Mouse (Mus musculus) midbrain, embryonic 12.5 days (tissue): ENCODE measurements around the gene Slc25a41. TPM values are rescaled to one million over a fixed set of nuclear protein-coding genes. Genes with fewer than 3 reads are reported as not detected.
"Not testable (repeated sequence)": the region's sequence is repeated elsewhere in the genome, so short reads cannot be mapped to it uniquely, and the experiment has no call there.

Experiments used
- ATAC-seq: fragments of 200-750 bp; cut with Nextera tagmentation; 2 replicates; pipeline ENCODE4 v1.8.0; 2017; ENCODE audit warnings: low read depth, moderate TSS enrichment, moderate library complexity; ENCODE audit not compliant: low FRiP score
- H3K27ac ChIP-seq: fragments of 300-500 bp; sonication (generic); replicated peaks from 2 replicates; pipeline ENCODE4 v1.5.1; 2016; ENCODE audit warnings: mild to moderate bottlenecking
- H3K27me3 ChIP-seq: fragments of 300-500 bp; sonication (generic); 2 replicates; pipeline ENCODE4 v1.6.1; 2016; ENCODE audit warnings: mild to moderate bottlenecking
- H3K36me3 ChIP-seq: fragments of 300-500 bp; sonication (generic); 2 replicates; pipeline ENCODE4 v1.6.1; 2016
- H3K4me1 ChIP-seq: fragments of 300-500 bp; sonication (generic); 2 replicates; pipeline ENCODE4 v1.6.1; 2016
- H3K4me2 ChIP-seq: fragments of 300-500 bp; sonication (generic); replicated peaks from 2 replicates; pipeline ENCODE4 v1.6.1; 2016; ENCODE audit warnings: mild to moderate bottlenecking, moderate library complexity
- H3K4me3 ChIP-seq: fragments of 300-500 bp; sonication (generic); 2 replicates; pipeline ENCODE4 v1.5.1; 2016; ENCODE audit warnings: mild to moderate bottlenecking
- H3K9ac ChIP-seq: fragments of 300-500 bp; sonication (generic); replicated peaks from 2 replicates; pipeline ENCODE4 v1.6.1; 2016; ENCODE audit warnings: mild to moderate bottlenecking, moderate library complexity
- H3K9me3 ChIP-seq: fragments of 300-500 bp; sonication (generic); 2 replicates; pipeline ENCODE4 v1.6.1; 2016; ENCODE audit warnings: mild to moderate bottlenecking
- WGBS: fragments of 180-500 bp; shearing (Covaris S2); methylation state at CpG from one replicate; pipeline ENCODE4 v1.1.7; 2016; 5-methylcytosine and 5-hydroxymethylcytosine counted together
- polyA plus RNA-seq: library from polyadenylated mRNA; unstranded; fragments of >200 nt; fragmentation: Nextera tagmentation; extraction: Ambion mirVana; gene quantifications from 2 replicates; pipeline ENCODE4 v1.2.1, GENCODE M21; 2016

Gene Slc25a41
- polyA plus RNA-seq, 1 experiment from 2014 or later: 0.19 TPM

GRCm38 (mm10) chr17:57063031-57063430 is 21.6 kb upstream of the Slc25a41 start:
- WGBS: 11% methylated on average over 8 of the region's 8 CpGs
- Histone ChIP-seq H3K4me3 (no peak overlapping the region), H3K4me2 (no peak overlapping the region), H3K9me3 (no peaks in the 10 kb centered on the region), H3K27me3 (peaks cover 43% of the 10 kb centered on the region), H3K27ac (no peak overlapping the region), H3K4me1 (peaks cover 28% of the 10 kb centered on the region), H3K9ac (no peak overlapping the region), H3K36me3 (no peaks in the 10 kb centered on the region)
- ATAC-seq: no peak

- H3K9me3 ChIP-seq: no peaks in the 10 kb centered on the region
- no peaks in the 10 kb centered on the region for H3K36me3 ChIP-seq
- peak overlapping the region; percentile 31 for H3K4me3 ChIP-seq
- WGBS: 1% methylated on average over 22 of the region's 22 CpGs
- H3K27me3 ChIP-seq: peaks cover 43% of the 10 kb centered on the region
- no peak overlapping the region for H3K9ac ChIP-seq
- peak overlapping the region; percentile 43 for H3K4me2 ChIP-seq
- ATAC-seq: no peak
- no peak overlapping the region for H3K27ac ChIP-seq
- H3K4me1 ChIP-seq: peaks cover 30% of the 10 kb centered on the region
Measured at GRCm38 (mm10) chr17:57062548-57062947, 21.1 kb upstream of the Slc25a41 start.

- peak overlapping the region; percentile 43 for H3K4me2 ChIP-seq
- H3K27me3 ChIP-seq: peaks cover 43% of the 10 kb centered on the region
- peaks cover 3% of the 10 kb centered on the region; the same call in 1 of the 2 replicates for H3K36me3 ChIP-seq
- 2% methylated on average over 39 of the region's 39 CpGs for WGBS
- H3K9me3 ChIP-seq: no peaks in the 10 kb centered on the region
- no peak for ATAC-seq
- 0 out of 2 replicates have a peak overlapping the region, but pooled peaks have one; percentile 21 for H3K9ac ChIP-seq
- H3K4me3 ChIP-seq: peak overlapping the region; percentile 31
- peaks cover 30% of the 10 kb centered on the region for H3K4me1 ChIP-seq
- H3K27ac ChIP-seq: no peak overlapping the region
Measured at GRCm38 (mm10) chr17:57062011-57062521, 20.6 kb upstream of the Slc25a41 start.

GRCm38 (mm10) chr17:57061069-57061468 is 19.6 kb upstream of the Slc25a41 start:
- no peak overlapping the region for H3K27ac ChIP-seq
- H3K4me3 ChIP-seq: peak overlapping the region; percentile 79
- WGBS: 44% methylated on average over 10 of the region's 10 CpGs
- ATAC-seq: no peak
- peaks cover 7% of the 10 kb centered on the region; the same call in 1 of the 2 replicates for H3K36me3 ChIP-seq
- H3K9me3 ChIP-seq: no peaks in the 10 kb centered on the region
- H3K4me2 ChIP-seq: peak overlapping the region; percentile 83
- peaks cover 30% of the 10 kb centered on the region for H3K4me1 ChIP-seq
- peaks cover 43% of the 10 kb centered on the region for H3K27me3 ChIP-seq
- no peak overlapping the region for H3K9ac ChIP-seq

GRCm38 (mm10) chr17:57060231-57060801 is 18.9 kb upstream of the Slc25a41 start:
- Histone ChIP-seq H3K27me3 (peaks cover 41% of the 10 kb centered on the region), H3K4me3 (peak overlapping the region; percentile 79), H3K9me3 (no peaks in the 10 kb centered on the region), H3K36me3 (peaks cover 13% of the 10 kb centered on the region; the same call in 1 of the 2 replicates), H3K27ac (peak overlapping the region; percentile 84), H3K4me2 (peak overlapping the region; percentile 83), H3K4me1 (peaks cover 30% of the 10 kb centered on the region), H3K9ac (peak overlapping the region; percentile 77)
- ATAC-seq: peak; percentile 91
- WGBS: under 1% methylated on average over 44 of the region's 44 CpGs

GRCm38 (mm10) chr17:57059486-57059977 is 18.1 kb upstream of the Slc25a41 start, which contains the start of gene Slc25a23:
Slc25a23 (minus strand) TSS chr17:57059863.
- Histone ChIP-seq H3K4me1 (peaks cover 30% of the 10 kb centered on the region), H3K27me3 (peaks cover 35% of the 10 kb centered on the region), H3K4me2 (peak within 1 kb of the TSS; percentile 83), H3K4me3 (peak within 1 kb of the TSS; percentile 79), H3K36me3 (peaks cover 21% of the 10 kb centered on the region; the same call in 1 of the 2 replicates), H3K27ac (peak within 1 kb of the TSS; percentile 84), H3K9me3 (no peaks in the 10 kb centered on the region), H3K9ac (peak within 1 kb of the TSS; percentile 77)
- peak; percentile 73 for ATAC-seq
- WGBS: under 1% methylated on average over 22 of the region's 45 CpGs

GRCm38 (mm10) chr17:57058891-57059485 is 17.5 kb upstream of the Slc25a41 start, which contains the start of gene Crb3:
Crb3 (plus strand) TSS chr17:57059105.
- no peaks in the 10 kb centered on the region for H3K9me3 ChIP-seq
- H3K4me2 ChIP-seq: peak within 1 kb of the TSS; percentile 83
- under 1% methylated on average over 13 of the region's 22 CpGs for WGBS
- H3K4me1 ChIP-seq: peaks cover 30% of the 10 kb centered on the region
- peaks cover 30% of the 10 kb centered on the region for H3K27me3 ChIP-seq
- no peak for ATAC-seq
- H3K36me3 ChIP-seq: peaks cover 26% of the 10 kb centered on the region; the same call in 1 of the 2 replicates
- H3K27ac ChIP-seq: peak within 1 kb of the TSS; percentile 84
- H3K9ac ChIP-seq: peak within 1 kb of the TSS; percentile 77
- peak within 1 kb of the TSS; percentile 79 for H3K4me3 ChIP-seq

- Histone ChIP-seq H3K4me1 (peaks cover 21% of the 10 kb centered on the region), H3K9ac (no peak overlapping the region), H3K9me3 (no peaks in the 10 kb centered on the region), H3K27me3 (peaks cover 5% of the 10 kb centered on the region), H3K36me3 (peaks cover 52% of the 10 kb centered on the region), H3K4me2 (no peak overlapping the region), H3K4me3 (no peak overlapping the region), H3K27ac (no peak overlapping the region)
- ATAC-seq: no peak
- WGBS: 88% methylated on average over 3 of the region's 3 CpGs
Measured at GRCm38 (mm10) chr17:57056246-57056645, 14.8 kb upstream of the Slc25a41 start.

- H3K9ac ChIP-seq, H3K27me3 ChIP-seq, ATAC-seq, H3K27ac ChIP-seq, H3K9me3 ChIP-seq, H3K4me3 ChIP-seq, H3K4me1 ChIP-seq, H3K4me2 ChIP-seq: not testable (repeated sequence)
- peaks cover 68% of the 10 kb centered on the region for H3K36me3 ChIP-seq
- 81% methylated on average over 4 of the region's 4 CpGs for WGBS
Measured at GRCm38 (mm10) chr17:57051679-57052078, 10.2 kb upstream of the Slc25a41 start.

GRCm38 (mm10) chr17:57048816-57049215 is 7.4 kb upstream of the Slc25a41 start:
- Histone ChIP-seq H3K4me2 (no peak overlapping the region), H3K9ac (no peak overlapping the region), H3K9me3 (no peaks in the 10 kb centered on the region), H3K27ac (no peak overlapping the region), H3K4me3 (no peak overlapping the region), H3K36me3 (peaks cover 64% of the 10 kb centered on the region), H3K4me1 (no peaks in the 10 kb centered on the region), H3K27me3 (0 out of 2 replicates have a peak, but pooled peaks cover 4% of the 10 kb centered on the region)
- ATAC-seq: no peak
- WGBS: 98% methylated on average over 3 of the region's 3 CpGs

- peak; percentile 36; the same call in 1 of the 2 replicates for ATAC-seq
- 0 out of 2 replicates have a peak, but pooled peaks cover 4% of the 10 kb centered on the region for H3K27me3 ChIP-seq
- H3K9me3 ChIP-seq: no peaks in the 10 kb centered on the region
- no peak overlapping the region for H3K4me3 ChIP-seq
- H3K4me2 ChIP-seq: no peak overlapping the region
- no peak overlapping the region for H3K27ac ChIP-seq
- H3K36me3 ChIP-seq: peaks cover 51% of the 10 kb centered on the region
- 29% methylated on average over 5 of the region's 5 CpGs for WGBS
- no peak overlapping the region for H3K9ac ChIP-seq
- H3K4me1 ChIP-seq: no peaks in the 10 kb centered on the region
Measured at GRCm38 (mm10) chr17:57047406-57047805, 6.0 kb upstream of the Slc25a41 start.

GRCm38 (mm10) chr17:57038978-57039377 is 2.5 kb downstream of the Slc25a41 start:
- no peak for ATAC-seq
- 29% methylated on average over 8 of the region's 8 CpGs for WGBS
- Histone ChIP-seq H3K27me3 (peaks cover 27% of the 10 kb centered on the region), H3K4me3 (no peak overlapping the region), H3K4me2 (no peak overlapping the region), H3K9ac (no peak overlapping the region), H3K9me3 (no peaks in the 10 kb centered on the region), H3K4me1 (no peaks in the 10 kb centered on the region), H3K36me3 (no peaks in the 10 kb centered on the region), H3K27ac (no peak overlapping the region)
